Mouse (Mus musculus): ENCODE measurements around the gene Gm10842.
"Not testable (repeated sequence)": the region's sequence is repeated elsewhere in the genome, so short reads cannot be mapped to it uniquely, and the experiment has no call there.

The Gm10842 gene

GRCm38 (mm10) chr11:105146593-105146992 is at the start of gene Gm10842:
Gm10842 (plus strand) TSS chr11:105146893.
- no peak for DNase-seq

- not testable (repeated sequence) for DNase-seq
These were observed 34.2 kb upstream of the Gm10842 start for GRCm38 (mm10) chr11:105112448-105112847.

GRCm38 (mm10) chr11:105117814-105118213 is 28.9 kb upstream of the Gm10842 start:
- no peak for DNase-seq

GRCm38 (mm10) chr11:105120551-105121061 is 26.1 kb upstream of the Gm10842 start:
- DNase-seq = no peak

GRCm38 (mm10) chr11:105121792-105122191 is 24.9 kb upstream of the Gm10842 start:
- not testable (repeated sequence) for DNase-seq

GRCm38 (mm10) chr11:105123986-105124385 is 22.7 kb upstream of the Gm10842 start:
- DNase-seq = peak; percentile 75 to 81

GRCm38 (mm10) chr11:105125735-105126519 is 20.8 kb upstream of the Gm10842 start, which contains the start of gene Mettl2:
Mettl2 (plus strand) TSS chr11:105126425.
- peak; percentile 91 to 94 for DNase-seq

GRCm38 (mm10) chr11:105126520-105127029 is 20.1 kb upstream of the Gm10842 start:
- peak in 1 of 2 experiments; percentile 36 for DNase-seq

- DNase-seq = no peak
These were observed 11.0 kb upstream of the Gm10842 start for GRCm38 (mm10) chr11:105135692-105136091.

GRCm38 (mm10) chr11:105137255-105137654 is 9.4 kb upstream of the Gm10842 start:
- DNase-seq = not testable (repeated sequence)

- not testable (repeated sequence) for DNase-seq
These were observed 6.2 kb upstream of the Gm10842 start for GRCm38 (mm10) chr11:105140512-105140911.

- DNase-seq = no peak
These were observed 5.6 kb upstream of the Gm10842 start for GRCm38 (mm10) chr11:105141115-105141514.

GRCm38 (mm10) chr11:105143564-105143963 is 3.1 kb upstream of the Gm10842 start:
- DNase-seq = no peak

- no peak for DNase-seq
These were observed 2.6 kb upstream of the Gm10842 start for GRCm38 (mm10) chr11:105144084-105144483.

- peak; percentile 52 to 69 for DNase-seq
These were observed 2.0 kb upstream of the Gm10842 start for GRCm38 (mm10) chr11:105144508-105145210.

- DNase-seq = peak; percentile 19 to 43
These were observed 1.5 kb upstream of the Gm10842 start for GRCm38 (mm10) chr11:105145211-105145610.

- DNase-seq = no peak
These were observed 2.7 kb downstream of the Gm10842 start for GRCm38 (mm10) chr11:105149353-105149752.

- DNase-seq = no peak
These were observed 3.1 kb downstream of the Gm10842 start for GRCm38 (mm10) chr11:105149766-105150165.

- no peak for DNase-seq
These were observed 4.0 kb downstream of the Gm10842 start for GRCm38 (mm10) chr11:105150691-105151090.

- DNase-seq = peak in 1 of 2 experiments; percentile 37
These were observed 4.7 kb downstream of the Gm10842 start for GRCm38 (mm10) chr11:105151226-105152016.

- no peak for DNase-seq
These were observed 5.3 kb downstream of the Gm10842 start for GRCm38 (mm10) chr11:105152017-105152300.

- DNase-seq = no peak
These were observed 5.7 kb downstream of the Gm10842 start for GRCm38 (mm10) chr11:105152357-105152899.

All from kidney, postnatal 4 days (tissue).